Mouse (Mus musculus): ENCODE data around the gene Hist1h2ad.

DNA sequence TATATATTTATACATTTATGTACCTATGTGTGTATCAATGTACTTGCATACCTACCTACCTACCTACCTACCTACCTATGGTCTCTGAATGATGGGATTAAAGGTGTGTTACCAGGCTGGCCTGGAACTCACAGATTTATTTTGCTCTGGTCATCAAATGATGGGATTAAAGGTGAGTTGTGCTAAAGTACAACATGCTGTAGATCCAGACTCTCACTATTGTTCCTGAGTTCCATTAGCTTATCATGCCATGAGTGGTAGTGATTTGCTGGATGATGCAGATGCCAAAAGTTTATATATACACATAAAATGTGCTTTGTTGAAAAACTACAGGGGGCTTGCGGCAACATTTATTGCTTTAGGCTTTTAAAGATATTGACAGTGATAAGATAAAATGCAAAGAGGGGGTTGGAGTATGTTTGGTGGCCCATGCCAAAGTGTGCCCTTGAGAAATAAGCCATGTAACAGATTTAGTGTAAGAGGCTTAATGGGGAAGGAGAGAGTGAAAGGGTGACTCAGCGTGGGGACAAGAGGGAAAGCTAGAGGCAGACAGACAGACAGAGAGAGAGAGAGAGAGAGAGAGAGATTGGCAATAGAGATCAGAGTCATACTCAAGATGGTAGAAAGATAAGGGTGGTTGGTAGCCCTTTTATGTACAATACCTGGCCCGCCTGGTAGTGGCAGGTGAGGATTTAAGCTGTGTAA lies 37.0 kb upstream of the Hist1h2ad start:
- TF ChIP-seq POLR2A (IDR thresholded peaks at IDR 0.05; ENCODE audit: control insufficient read depth, extremely low read depth, insufficient read depth, low read length, poor library complexity) = no peak
- TF ChIP-seq CTCF (IDR thresholded peaks at IDR 0.05; ENCODE audit: borderline replicate concordance, control insufficient read depth, extremely low read depth, insufficient read depth, low read length, poor library complexity) = no peak
